Mouse (Mus musculus) heart, embryonic 11.5 days (tissue): ENCODE data around the gene Tusc2. TPM values are rescaled to one million over a fixed set of nuclear protein-coding genes. Genes with fewer than 3 reads are reported as not detected.

Experiments used
- ATAC-seq: fragments of 200-750 bp; cut with Nextera tagmentation; replicated peaks from 2 replicates; pipeline ENCODE4 v1.8.0; 2017; ENCODE audit warnings: moderate library complexity; ENCODE audit not compliant: insufficient number of reproducible peaks, low FRiP score, low TSS enrichment
- H3K27ac ChIP-seq: fragments of 300-500 bp; sonication (generic); 2 replicates; pipeline ENCODE4 v1.5.1; 2014; ENCODE audit warnings: mild to moderate bottlenecking, low read depth, low read length
- H3K27me3 ChIP-seq: fragments of 300-500 bp; sonication (generic); 2 replicates; pipeline ENCODE4 v1.6.1; 2014; ENCODE audit warnings: mild to moderate bottlenecking, low read length, mixed read lengths; ENCODE audit not compliant: control insufficient read depth, insufficient read depth
- H3K36me3 ChIP-seq: fragments of 300-500 bp; sonication (generic); 2 replicates; pipeline ENCODE4 v1.6.1; 2014; ENCODE audit warnings: mild to moderate bottlenecking, low read length, moderate library complexity, mixed read lengths; ENCODE audit not compliant: control insufficient read depth, insufficient read depth
- H3K4me1 ChIP-seq: fragments of 300-500 bp; sonication (generic); 2 replicates; pipeline ENCODE4 v1.6.1; 2014; ENCODE audit warnings: low read length; ENCODE audit not compliant: control insufficient read depth, insufficient read depth
- H3K4me2 ChIP-seq: fragments of 300-500 bp; sonication (generic); 2 replicates; pipeline ENCODE4 v1.6.1; 2014; ENCODE audit warnings: mild to moderate bottlenecking, moderate library complexity
- H3K4me3 ChIP-seq: fragments of 300-500 bp; sonication (generic); 2 replicates; pipeline ENCODE4 v1.5.1; 2014; ENCODE audit warnings: low read depth, low read length
- H3K9ac ChIP-seq: fragments of 300-500 bp; sonication (generic); 2 replicates; pipeline ENCODE4 v1.6.1; 2014; ENCODE audit warnings: mild to moderate bottlenecking, low read depth, low read length, moderate library complexity
- H3K9me3 ChIP-seq: fragments of 300-500 bp; sonication (generic); replicated peaks from 2 replicates; pipeline ENCODE4 v1.6.1; 2016; ENCODE audit warnings: low read length; ENCODE audit not compliant: control insufficient read depth
- WGBS: fragments of 180-500 bp; shearing (Covaris S2); extraction: QIAGEN DNeasy Blood & Tissue Kit; methylation state at CpG from one replicate; pipeline ENCODE4 v1.1.7; 2014; ENCODE audit not compliant: insufficient replicate concordance; 5-methylcytosine and 5-hydroxymethylcytosine counted together
- polyA plus RNA-seq: library from polyadenylated mRNA; unstranded; fragments of >200 nt; fragmentation: Nextera tagmentation; extraction: Ambion mirVana; gene quantifications from 2 replicates; pipeline ENCODE4 v1.2.1, GENCODE M21; 2014

The Tusc2 gene
- polyA plus RNA-seq, 1 experiment from 2014 or later = 63.3 TPM

DNA sequence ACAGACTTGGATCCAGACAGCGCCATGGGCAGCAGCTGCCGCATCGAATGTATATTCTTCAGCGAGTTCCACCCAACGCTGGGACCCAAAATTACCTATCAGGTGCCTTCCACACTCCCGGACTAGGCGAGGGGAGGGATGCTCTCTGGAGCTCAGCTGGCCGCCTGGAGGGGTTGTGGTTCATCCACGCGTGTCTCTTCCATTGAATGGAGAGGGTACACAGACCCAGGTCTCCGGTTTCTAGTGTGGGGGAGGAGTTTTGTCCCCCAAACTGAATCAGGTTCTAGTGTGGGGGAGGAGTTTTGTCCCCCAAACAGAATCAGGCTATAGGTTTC is 20.7 kb upstream of the Tusc2 start:
- peak overlapping the region; percentile 60 for H3K4me3 ChIP-seq
- peaks cover 22% of the 10 kb centered on the region for H3K4me1 ChIP-seq
- H3K4me2 ChIP-seq = peak overlapping the region; percentile 73
- 1% methylated on average over 11 of the region's 11 CpGs for WGBS
- H3K9ac ChIP-seq = peak overlapping the region; percentile 67
- no peaks in the 10 kb centered on the region for H3K9me3 ChIP-seq
- 0 out of 2 replicates have a peak, but pooled peaks cover 9% of the 10 kb centered on the region for H3K36me3 ChIP-seq
- H3K27me3 ChIP-seq = no peaks in the 10 kb centered on the region
- no peak overlapping the region for H3K27ac ChIP-seq
- no peak; the same call in 1 of the 2 replicates for ATAC-seq

DNA sequence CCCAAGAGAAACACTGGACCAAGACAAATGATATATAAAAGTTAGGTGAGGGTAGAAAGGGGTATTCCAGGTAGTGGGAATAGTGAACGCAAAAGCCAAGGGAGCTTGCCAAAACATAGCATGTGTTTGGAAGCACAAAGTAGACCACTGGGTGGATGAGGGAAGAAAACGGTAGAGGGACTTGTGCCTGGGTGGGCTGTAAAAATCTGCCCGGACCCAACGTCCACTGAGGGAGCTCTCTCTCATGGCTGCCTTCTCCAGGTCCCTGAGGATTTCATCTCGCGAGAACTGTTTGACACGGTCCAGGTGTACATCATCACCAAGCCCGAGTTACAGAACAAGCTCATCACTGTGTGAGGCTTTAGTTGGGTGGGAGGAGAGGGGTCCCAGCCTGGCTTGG is 20.3 kb upstream of the Tusc2 start:
- Histone ChIP-seq H3K9me3 (no peaks in the 10 kb centered on the region), H3K27ac (no peak overlapping the region), H3K9ac (peak overlapping the region; percentile 67), H3K4me3 (peak overlapping the region; percentile 60), H3K36me3 (0 out of 2 replicates have a peak, but pooled peaks cover 9% of the 10 kb centered on the region), H3K27me3 (0 out of 2 replicates have a peak, but pooled peaks cover 2% of the 10 kb centered on the region), H3K4me1 (peaks cover 23% of the 10 kb centered on the region), H3K4me2 (peak overlapping the region; percentile 73)
- no peak for ATAC-seq
- 37% methylated on average over 8 of the region's 8 CpGs for WGBS

DNA sequence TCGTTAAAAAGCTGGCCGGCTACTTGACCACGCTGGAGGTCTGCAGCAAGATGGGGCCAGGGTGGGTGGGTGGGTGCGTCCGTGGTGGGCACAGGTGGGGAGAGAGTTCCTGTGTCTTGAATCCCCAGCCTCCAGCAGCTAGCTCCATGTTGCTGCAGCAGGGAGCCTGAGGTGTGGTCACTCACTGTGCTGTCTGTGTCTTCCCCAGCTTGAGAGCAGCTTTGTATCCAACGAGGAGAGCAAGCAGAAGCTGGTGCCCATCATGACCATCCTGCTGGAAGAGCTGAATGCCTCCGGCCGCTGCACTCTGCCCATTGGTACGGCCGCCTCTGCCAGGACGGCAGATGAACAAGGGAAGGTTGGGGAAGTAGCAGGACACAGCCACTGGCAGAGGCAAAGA is 19.8 kb upstream of the Tusc2 start:
- no peak for ATAC-seq
- Histone ChIP-seq H3K4me3 (no peak overlapping the region), H3K4me2 (no peak overlapping the region; the same call in 1 of the 2 replicates)

GRCm38 (mm10) chr9:107544196-107544700 is 18.8 kb upstream of the Tusc2 start:
- no peak for ATAC-seq
- Histone ChIP-seq H3K9ac (no peak overlapping the region), H3K4me3 (no peak overlapping the region), H3K4me2 (no peak overlapping the region), H3K9me3 (no peaks in the 10 kb centered on the region), H3K27ac (no peak overlapping the region), H3K4me1 (peaks cover 23% of the 10 kb centered on the region), H3K27me3 (peaks cover 10% of the 10 kb centered on the region), H3K36me3 (0 out of 2 replicates have a peak, but pooled peaks cover 4% of the 10 kb centered on the region)
- WGBS = 89% methylated on average over 17 of the region's 17 CpGs

More for the DNA sequence above, 19.8 kb upstream of the Tusc2 start:
- Histone ChIP-seq H3K27ac (no peak overlapping the region), H3K27me3 (0 out of 2 replicates have a peak, but pooled peaks cover 3% of the 10 kb centered on the region), H3K9ac (no peak overlapping the region), H3K9me3 (no peaks in the 10 kb centered on the region), H3K36me3 (0 out of 2 replicates have a peak, but pooled peaks cover 7% of the 10 kb centered on the region), H3K4me1 (peaks cover 23% of the 10 kb centered on the region)
- WGBS = 84% methylated on average over 11 of the region's 11 CpGs

GRCm38 (mm10) chr9:107544729-107545128 is 18.3 kb upstream of the Tusc2 start:
- no peak overlapping the region for H3K27ac ChIP-seq
- H3K4me3 ChIP-seq = no peak overlapping the region
- H3K36me3 ChIP-seq = no peaks in the 10 kb centered on the region
- no peak overlapping the region for H3K4me2 ChIP-seq
- peaks cover 14% of the 10 kb centered on the region for H3K27me3 ChIP-seq
- ATAC-seq = no peak
- peaks cover 23% of the 10 kb centered on the region for H3K4me1 ChIP-seq
- H3K9ac ChIP-seq = no peak overlapping the region
- 90% methylated on average over 12 of the region's 12 CpGs for WGBS
- H3K9me3 ChIP-seq = no peaks in the 10 kb centered on the region

GRCm38 (mm10) chr9:107545199-107545598 is 17.9 kb upstream of the Tusc2 start:
- whole genome bisulfite sequencing = 83% methylated on average over 10 of the region's 10 CpGs
- Histone ChIP-seq H3K27me3 (peaks cover 17% of the 10 kb centered on the region), H3K4me1 (peaks cover 23% of the 10 kb centered on the region), H3K4me2 (no peak overlapping the region), H3K36me3 (no peaks in the 10 kb centered on the region), H3K27ac (no peak overlapping the region), H3K4me3 (no peak overlapping the region), H3K9me3 (no peaks in the 10 kb centered on the region), H3K9ac (no peak overlapping the region)
- no peak for ATAC-seq

- Histone ChIP-seq H3K4me3 (no peak overlapping the region), H3K4me2 (no peak overlapping the region), H3K9ac (no peak overlapping the region), H3K36me3 (no peaks in the 10 kb centered on the region), H3K4me1 (peaks cover 24% of the 10 kb centered on the region), H3K9me3 (no peaks in the 10 kb centered on the region), H3K27ac (no peak overlapping the region), H3K27me3 (peaks cover 21% of the 10 kb centered on the region)
- WGBS = 9% methylated on average over 3 of the region's 3 CpGs
- no peak for ATAC-seq
Measured at GRCm38 (mm10) chr9:107545602-107546001, 17.5 kb upstream of the Tusc2 start.

GRCm38 (mm10) chr9:107547026-107547425 is 16.0 kb upstream of the Tusc2 start, which contains the start of gene Zmynd10:
Gene Zmynd10, plus strand, starts transcription at chr9:107547298.
- Histone ChIP-seq H3K27me3 (peaks cover 30% of the 10 kb centered on the region), H3K27ac (no peak within 1 kb of the TSS), H3K4me3 (peak within 1 kb of the TSS; percentile 17), H3K4me1 (peaks cover 31% of the 10 kb centered on the region), H3K9me3 (no peaks in the 10 kb centered on the region), H3K4me2 (peak within 1 kb of the TSS; percentile 55), H3K36me3 (no peaks in the 10 kb centered on the region), H3K9ac (peak within 1 kb of the TSS; percentile 6; the same call in 1 of the 2 replicates)
- 5% methylated on average over 20 of the region's 20 CpGs for WGBS
- ATAC-seq = peak; percentile 44; the same call in 1 of the 2 replicates

DNA sequence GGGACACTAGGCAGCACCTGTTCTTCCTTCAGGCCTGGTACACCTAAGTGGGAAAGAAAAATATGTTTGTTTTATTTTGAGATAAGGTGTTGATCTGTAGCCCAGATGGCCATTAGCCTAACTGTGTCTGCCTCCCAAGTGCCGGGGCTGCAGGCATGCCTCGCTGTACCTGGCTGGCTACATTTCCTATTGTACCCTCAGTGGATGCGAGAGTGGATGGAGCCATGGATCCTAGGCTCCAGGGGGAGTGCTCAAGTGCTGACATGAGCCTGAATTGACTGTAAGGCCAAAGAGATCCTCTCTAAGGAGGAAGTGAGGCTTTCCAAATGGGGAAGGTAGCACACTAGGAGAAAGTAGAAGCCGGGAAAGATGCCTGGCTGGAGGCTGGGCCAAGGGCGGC is 15.1 kb upstream of the Tusc2 start:
- Histone ChIP-seq H3K9ac (no peak overlapping the region), H3K36me3 (no peaks in the 10 kb centered on the region), H3K27ac (no peak overlapping the region), H3K9me3 (no peaks in the 10 kb centered on the region), H3K4me2 (no peak overlapping the region), H3K27me3 (peaks cover 30% of the 10 kb centered on the region), H3K4me1 (peaks cover 33% of the 10 kb centered on the region), H3K4me3 (no peak overlapping the region)
- 70% methylated on average over 5 of the region's 5 CpGs for WGBS
- ATAC-seq = no peak
